Mouse (Mus musculus) spleen, adult 2 months (tissue): Measurements from ENCODE around the gene Prr11. TPM values are rescaled to one million over a fixed set of nuclear protein-coding genes. Genes with fewer than 3 reads are reported as not detected.
"Not testable (repeated sequence)": the region's sequence is repeated elsewhere in the genome, so short reads cannot be mapped to it uniquely, and the experiment has no call there.

Experiments
- DNase-seq, 2 experiments: peaks; one replicate each; pipeline versions ENCODE4 v3.0.0 to v3.0.0-alpha.2; 2012 to 2021; ENCODE audit warnings: low spot score in 2 of 2, low read depth in 1 of 2
- H3K27ac ChIP-seq: fragments of 200-500 bp; 2 replicates; pipeline ENCODE4 v1.5.1; 2012; ENCODE audit warnings: low read length, inconsistent platforms; ENCODE audit not compliant: insufficient read depth
- H3K27me3 ChIP-seq: fragments of 200-500 bp; 2 replicates; pipeline ENCODE4 v1.6.1; 2012; ENCODE audit warnings: mild to moderate bottlenecking, moderate library complexity, low read length, inconsistent platforms; ENCODE audit not compliant: control insufficient read depth, insufficient read depth
- H3K36me3 ChIP-seq: fragments of 200-500 bp; 2 replicates; pipeline ENCODE4 v1.6.1; 2012; ENCODE audit warnings: mild to moderate bottlenecking, low read length, inconsistent platforms; ENCODE audit not compliant: control insufficient read depth, insufficient read depth
- H3K4me1 ChIP-seq: fragments of 200-500 bp; 2 replicates; pipeline ENCODE4 v1.6.1; 2011; ENCODE audit warnings: inconsistent platforms; ENCODE audit not compliant: control insufficient read depth, insufficient read depth, insufficient read length
- H3K4me3 ChIP-seq: fragments of 200-500 bp; 2 replicates; pipeline ENCODE4 v1.5.1; 2011; ENCODE audit warnings: mild to moderate bottlenecking, inconsistent platforms; ENCODE audit not compliant: insufficient read depth, insufficient read length; ENCODE audit errors: extremely low read depth
- CTCF ChIP-seq: fragments of 200-500 bp; IDR thresholded peaks from 2 replicates; pipeline ENCODE4 v1.5.1; 2011; ENCODE audit warnings: mild to moderate bottlenecking, inconsistent platforms; ENCODE audit not compliant: insufficient read depth, insufficient read length, insufficient replicate concordance; ENCODE audit errors: extremely low read depth
- POLR2A ChIP-seq: fragments of 200-500 bp; IDR thresholded peaks from 2 replicates; pipeline ENCODE4 v1.6.1; 2011; ENCODE audit warnings: low read depth, low read length, inconsistent platforms
- WGBS: fragments of 180-500 bp; shearing (Covaris S2); methylation state at CpG from one replicate; pipeline ENCODE4 v1.1.7; 2018; 5-methylcytosine and 5-hydroxymethylcytosine counted together
- polyA plus RNA-seq: library from polyadenylated mRNA; depleted of rRNA; stranded (reverse); fragments of >200 nt; gene quantifications from 2 replicates; pipeline ENCODE4 v1.2.3, GENCODE M21; 2012

The Prr11 gene
- polyA plus RNA-seq, 1 experiment, result 0.84 TPM

GRCm38 (mm10) chr11:87085461-87085860, 23.0 kb downstream of the Prr11 start:
- peaks cover 11% of the 10 kb centered on the region for H3K4me1 ChIP-seq
- no peaks in the 10 kb centered on the region for H3K27me3 ChIP-seq
- TF ChIP-seq CTCF (no peak), POLR2A (no peak)
- no peak for DNase-seq
- 91% methylated on average over 13 of the region's 13 CpGs for WGBS
- H3K36me3 ChIP-seq, result peaks cover 11% of the 10 kb centered on the region
- peak overlapping the region; percentile 2; the same call in 1 of the 2 replicates for H3K4me3 ChIP-seq
- no peak overlapping the region for H3K27ac ChIP-seq

DNA sequence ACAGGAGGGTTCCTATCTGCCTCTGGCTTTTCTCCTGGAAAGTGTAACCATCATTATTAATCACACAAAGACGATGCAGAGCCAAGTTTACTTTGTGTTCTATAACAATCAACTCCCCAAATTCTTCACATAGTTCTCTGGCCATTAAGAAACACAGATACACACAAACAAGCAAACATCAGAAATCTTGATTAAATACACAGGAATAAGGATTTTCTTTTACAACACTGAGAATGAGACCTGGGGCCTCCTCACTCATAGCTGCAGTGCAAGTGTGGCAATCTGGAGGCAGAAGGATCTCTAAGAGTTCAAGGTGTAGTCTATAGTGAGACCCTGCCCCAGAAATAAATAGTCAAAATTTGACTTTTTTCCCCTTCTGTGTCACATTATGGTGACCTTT, 24.8 kb downstream of the Prr11 start:
- Histone ChIP-seq H3K4me3 (no peak overlapping the region), H3K4me1 (peaks cover 11% of the 10 kb centered on the region), H3K27me3 (no peaks in the 10 kb centered on the region), H3K27ac (no peak overlapping the region), H3K36me3 (peaks cover 20% of the 10 kb centered on the region)
- TF ChIP-seq POLR2A (no peak), CTCF (no peak)
- 95% methylated on average over 1 of the region's 1 CpGs for WGBS
- no peak for DNase-seq

DNA sequence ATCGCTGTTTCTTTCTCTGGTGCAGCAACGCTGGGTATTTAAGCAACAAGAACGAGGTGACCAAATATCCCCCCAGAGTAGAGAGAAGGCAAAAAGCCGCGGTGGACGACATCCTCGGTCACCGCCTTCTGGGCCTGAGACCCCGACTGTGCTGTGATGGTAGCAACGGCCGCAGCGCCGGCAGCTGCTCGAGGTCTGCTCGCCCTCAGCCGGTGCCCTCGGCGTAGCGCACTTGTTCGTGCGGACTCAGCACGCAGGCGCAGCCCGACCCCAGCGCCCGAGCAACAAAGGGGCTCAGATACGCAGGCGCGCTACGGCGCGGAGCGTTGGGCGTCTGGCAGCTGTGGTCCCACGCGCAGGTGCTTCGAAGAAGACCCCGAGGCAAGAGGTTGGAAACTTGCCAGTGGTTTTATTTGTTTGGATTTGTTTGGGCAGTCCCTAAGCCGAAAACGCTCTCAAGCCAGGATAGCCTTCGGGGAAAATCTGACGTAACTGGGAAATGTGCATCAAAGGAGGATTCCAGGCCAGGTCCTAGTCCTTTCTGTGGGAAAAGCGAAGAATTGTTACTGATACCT, 34.6 kb downstream of the Prr11 start, which contains the start of gene Gdpd1:
Gene Gdpd1 (minus strand): TSS at position 197 of the 575 bp plus-strand sequence.
- 0 out of 2 replicates have a peak, but pooled peaks have one; percentile 18 for TF ChIP-seq CTCF
- no peak for TF ChIP-seq POLR2A
- Histone ChIP-seq H3K27ac (no peak within 1 kb of the TSS), H3K36me3 (peaks cover 3% of the 10 kb centered on the region), H3K4me3 (peak within 1 kb of the TSS; percentile 59), H3K4me1 (peaks cover 4% of the 10 kb centered on the region; the same call in 1 of the 2 replicates), H3K27me3 (no peaks in the 10 kb centered on the region)
- WGBS, result 2% methylated on average over 43 of the region's 43 CpGs
- peak; percentile 47 to 80 for DNase-seq

DNA sequence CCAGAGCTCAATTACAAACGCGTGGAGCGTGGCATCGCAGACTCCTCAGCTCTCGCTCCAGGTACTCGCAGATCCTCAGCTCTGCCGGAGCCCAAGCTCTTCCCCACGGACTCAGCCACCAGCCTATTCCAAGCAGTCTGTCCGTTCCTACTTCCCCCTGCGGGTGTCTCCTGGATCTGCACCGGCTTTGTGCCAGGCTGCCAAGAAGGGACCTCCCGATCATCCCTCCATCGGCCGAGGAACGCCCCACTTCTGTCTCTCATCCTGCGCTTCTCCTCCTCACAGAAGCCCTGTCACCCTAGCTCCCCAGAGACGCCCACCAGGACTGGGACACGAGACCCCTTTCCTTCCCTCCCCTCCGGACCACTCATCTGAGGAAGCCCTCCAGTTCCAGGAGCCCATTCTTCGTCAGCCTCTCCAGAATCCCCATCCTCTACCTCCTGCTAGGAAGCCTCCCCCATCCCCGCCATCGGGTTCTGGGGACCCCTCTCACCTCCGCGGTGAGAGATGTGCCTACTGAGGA, 35.1 kb downstream of the Prr11 start:
- 8% methylated on average over 24 of the region's 24 CpGs for WGBS
- Histone ChIP-seq H3K4me1 (peaks cover 4% of the 10 kb centered on the region; the same call in 1 of the 2 replicates), H3K36me3 (peaks cover 3% of the 10 kb centered on the region), H3K4me3 (peak overlapping the region; percentile 59), H3K27ac (no peak overlapping the region), H3K27me3 (no peaks in the 10 kb centered on the region)
- TF ChIP-seq CTCF (no peak), POLR2A (no peak)
- DNase-seq, result no peak

DNA sequence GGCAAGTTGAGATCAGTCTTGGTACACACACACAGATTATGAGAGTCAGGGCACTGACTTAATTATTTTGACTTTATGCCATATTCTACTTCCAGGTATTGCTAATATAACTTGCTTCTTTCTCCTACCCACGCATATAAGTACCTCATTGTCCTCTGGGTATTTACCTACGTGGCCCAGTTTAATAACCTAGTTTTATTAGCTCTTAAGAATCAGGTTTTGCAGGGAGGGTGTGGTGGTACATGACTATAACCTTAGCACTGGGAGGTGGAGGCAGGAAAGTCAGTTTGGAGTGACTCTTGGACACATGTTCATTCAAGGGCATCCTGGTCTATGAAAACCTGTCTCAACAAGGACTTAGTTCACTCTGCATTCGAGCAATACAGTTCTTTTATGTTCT, 46.4 kb downstream of the Prr11 start:
- TF ChIP-seq CTCF (no peak), POLR2A (no peak)
- H3K27ac ChIP-seq, result no peak overlapping the region
- DNase-seq, result no peak
- H3K4me3 ChIP-seq, result no peak overlapping the region
- H3K4me1 ChIP-seq, result no peaks in the 10 kb centered on the region
- WGBS, result 73% methylated on average over 3 of the region's 3 CpGs
- no peaks in the 10 kb centered on the region for H3K36me3 ChIP-seq
- H3K27me3 ChIP-seq, result no peaks in the 10 kb centered on the region

GRCm38 (mm10) chr11:87060410-87060809, 48.1 kb downstream of the Prr11 start:
- Histone ChIP-seq H3K27ac (no peak overlapping the region), H3K27me3 (no peaks in the 10 kb centered on the region), H3K4me1 (no peaks in the 10 kb centered on the region), H3K4me3 (no peak overlapping the region), H3K36me3 (no peaks in the 10 kb centered on the region)
- WGBS, result 88% methylated on average over 2 of the region's 2 CpGs
- no peak for DNase-seq
- TF ChIP-seq CTCF, result no peak
- no peak for TF ChIP-seq POLR2A

- H3K4me3 ChIP-seq, result no peak overlapping the region
- WGBS, result 84% methylated on average over 6 of the region's 6 CpGs
- no peaks in the 10 kb centered on the region for H3K36me3 ChIP-seq
- H3K4me1 ChIP-seq, result no peaks in the 10 kb centered on the region
- TF ChIP-seq CTCF (no peak), POLR2A (no peak)
- H3K27me3 ChIP-seq, result no peaks in the 10 kb centered on the region
- DNase-seq, result no peak
- no peak overlapping the region for H3K27ac ChIP-seq
These were observed 52.2 kb downstream of the Prr11 start for GRCm38 (mm10) chr11:87056286-87056685.

GRCm38 (mm10) chr11:87048900-87049299, 59.6 kb downstream of the Prr11 start:
- not testable (repeated sequence) for DNase-seq, H3K4me3 ChIP-seq, H3K4me1 ChIP-seq, H3K27me3 ChIP-seq, H3K36me3 ChIP-seq, H3K27ac ChIP-seq
- 94% methylated on average over 7 of the region's 7 CpGs for WGBS
